Comparison of ENCODE assay signal across 9 mouse cellular contexts in genomic region chr11:120873206-120873605, GRCm38 (mm10). TPM values are rescaled to one million over a fixed set of nuclear protein-coding genes. Genes with fewer than 3 reads are reported as not detected.
A peak's percentile ranks its signal among the peaks of the same experiment; 100 is the strongest.
DNase-seq lines count a peak whose midpoint lies in the region; ATAC-seq lines count a peak whose summit lies in the region.
"Had no signal": no experiment of that assay in that cellular context is flagged by ENCODE, and none has a peak within 500 bp of the region (broad histone marks: within the 10 kb centered on the region; RNA-seq: fewer than 3 reads in every experiment).

No protein-coding gene starts in this region.

- no peak overlapping the region for H3K4me2 ChIP-seq in kidney, embryonic 14.5 days (replicated peaks; ENCODE audit: low read depth, low read length)
- H3K4me2 ChIP-seq in intestine, embryonic 16.5 days (ENCODE audit: low read depth, low read length), result no peak overlapping the region

- H3K36me3 ChIP-seq in kidney, embryonic 14.5 days (ENCODE audit: control insufficient read depth, insufficient read depth, low read length), result peaks cover 11% of the 10 kb centered on the region; the same call in 1 of the 2 replicates
- no peaks in the 10 kb centered on the region for H3K36me3 ChIP-seq in intestine, embryonic 16.5 days (ENCODE audit: control insufficient read depth, insufficient read depth, low read length)

- peak; percentile 73 for DNase-seq in kidney, adult 11 months
- peak; percentile 42 to 53 for DNase-seq in right cerebral cortex, postnatal 10 days (ENCODE audit: low spot score in 2 of 2)
- DNase-seq in right cerebral cortex, postnatal 36 days (ENCODE audit: low spot score in 2 of 2), result no peak
- DNase-seq in gastrocnemius, postnatal 25 days, result peak; percentile 63
- DNase-seq in retina, postnatal 1 day, result no peak

- no peaks in the 10 kb centered on the region for H3K9me3 ChIP-seq in kidney, embryonic 14.5 days (ENCODE audit: control insufficient read depth, low read length)
- H3K9me3 ChIP-seq in intestine, embryonic 16.5 days (ENCODE audit: control insufficient read depth, low read length), result no peaks in the 10 kb centered on the region

- no peak overlapping the region for H3K4me3 ChIP-seq in kidney, embryonic 14.5 days (ENCODE audit: low read length)
- H3K4me3 ChIP-seq in intestine, embryonic 16.5 days (ENCODE audit: low read length), result no peak overlapping the region

- H3K4me1 ChIP-seq in kidney, embryonic 14.5 days (ENCODE audit: control insufficient read depth, insufficient read depth, low read length), result no peaks in the 10 kb centered on the region
- no peaks in the 10 kb centered on the region for H3K4me1 ChIP-seq in intestine, embryonic 16.5 days (ENCODE audit: control insufficient read depth, insufficient read depth, low read length)

- no peak overlapping the region for H3K9ac ChIP-seq in kidney, embryonic 14.5 days (ENCODE audit: low read depth, low read length)
- H3K9ac ChIP-seq in intestine, embryonic 16.5 days (ENCODE audit: low read depth, low read length), result no peak overlapping the region

- no peak for ATAC-seq in kidney, embryonic 14.5 days (ENCODE audit: low FRiP score, low TSS enrichment)
- no peak for ATAC-seq in megakaryocyte progenitor cell, adult 5-6 weeks (replicated peaks; ENCODE audit: poor library complexity)
- ATAC-seq in intestine, embryonic 16.5 days, result no peak

- no peak overlapping the region for H3K27ac ChIP-seq in kidney, embryonic 14.5 days (ENCODE audit: low read depth, low read length)
- H3K27ac ChIP-seq in intestine, embryonic 16.5 days (ENCODE audit: low read length), result no peak overlapping the region
- H3K27ac ChIP-seq: kidney, postnatal 0 days had no signal

- H3K27me3 ChIP-seq in kidney, embryonic 14.5 days (ENCODE audit: control insufficient read depth, insufficient read depth, low read length), result no peaks in the 10 kb centered on the region
- no peaks in the 10 kb centered on the region for H3K27me3 ChIP-seq in intestine, embryonic 16.5 days (replicated peaks; ENCODE audit: control insufficient read depth, insufficient read depth, low read length)

- WGBS in kidney, embryonic 14.5 days, result 82% methylated on average over 6 of the region's 6 CpGs
- 69% methylated on average over 6 of the region's 6 CpGs for WGBS in intestine, embryonic 16.5 days

RNA-seq across cellular contexts. Expression of gene Fasn, which starts 48.9 kb away (rescaled TPM):
- 54.9 and 79.9 TPM in 2 replicates for polyA plus RNA-seq in kidney, embryonic 14.5 days (2014; fragmentation: Nextera tagmentation; extraction: Ambion mirVana)
- total RNA-seq in gastrocnemius, postnatal 25 days (2021), result 10 to 100 TPM; 11.1 to 59.9 TPM
- total RNA-seq in megakaryocyte progenitor cell, adult 5-6 weeks (2015), result 44.3 and 66.8 TPM in 2 replicates
- total RNA-seq in megakaryocyte progenitor cell, adult 5-6 weeks (2017), result 32.9 and 36.1 TPM in 2 replicates
- polyA plus RNA-seq in intestine, embryonic 16.5 days (2015; fragmentation: Nextera tagmentation; extraction: Ambion mirVana), result 42.0 and 47.6 TPM in 2 replicates

RNA-seq across cellular contexts. Expression of gene Ccdc57, which starts 59.5 kb away (rescaled TPM):
- polyA plus RNA-seq in kidney, embryonic 14.5 days (2014; fragmentation: Nextera tagmentation; extraction: Ambion mirVana), result 5.0 and 9.2 TPM in 2 replicates
- total RNA-seq in gastrocnemius, postnatal 25 days (2021), result 1 to 10 TPM; 2.8 to 2.9 TPM
- 4.5 and 6.4 TPM in 2 replicates for total RNA-seq in megakaryocyte progenitor cell, adult 5-6 weeks (2015)
- total RNA-seq in megakaryocyte progenitor cell, adult 5-6 weeks (2017), result 6.4 and 8.4 TPM in 2 replicates
- polyA plus RNA-seq in intestine, embryonic 16.5 days (2015; fragmentation: Nextera tagmentation; extraction: Ambion mirVana), result 3.6 and 4.3 TPM in 2 replicates

Comparison
In these comparisons a context has a peak if more than half of its experiments do, and no peak if none do; other contexts are left out.
1. DNase-seq: peak in kidney, adult 11 months (single experiment), right cerebral cortex, postnatal 10 days (2 of 2) and gastrocnemius, postnatal 25 days (single experiment); none in right cerebral cortex, postnatal 36 days (0 of 2) and retina, postnatal 1 day (single experiment).